Comparison of ENCODE assay signal across 8 mouse cellular contexts in the genomic region with DNA sequence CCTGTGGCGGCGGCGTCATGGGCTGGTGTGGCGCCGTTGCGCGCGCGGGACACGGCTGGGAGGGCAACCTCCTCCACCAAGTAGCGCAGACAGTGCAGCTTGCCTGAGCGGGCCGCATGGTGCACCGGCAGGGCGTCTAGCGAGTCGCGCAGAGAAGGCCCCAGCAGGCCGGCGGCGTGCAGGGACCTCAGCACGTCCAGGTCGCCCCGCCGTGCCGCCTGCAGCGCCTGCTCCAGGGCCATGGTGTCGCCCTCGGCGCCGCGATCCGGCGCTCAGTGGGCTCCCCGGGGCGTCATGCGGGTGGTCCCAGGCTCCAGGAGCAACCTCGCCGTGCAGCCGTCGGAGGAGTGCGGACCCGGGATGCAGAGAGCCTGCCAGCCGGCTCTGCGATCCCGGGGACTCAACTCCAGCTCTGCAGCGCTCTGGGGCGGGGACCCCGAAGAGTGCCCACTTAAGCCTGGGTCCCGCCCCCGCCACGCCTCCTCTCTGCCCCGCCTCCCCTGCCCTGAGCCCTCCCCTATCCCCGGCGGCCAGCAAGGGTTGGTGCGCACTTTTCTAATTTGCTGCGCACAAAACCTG. TPM values are rescaled to one million over a fixed set of nuclear protein-coding genes. Genes with fewer than 3 reads are reported as not detected.
DNase-seq lines count a peak whose midpoint lies in the region; ATAC-seq and TF ChIP-seq lines count a peak whose summit lies in the region.

TSS of gene Espn (minus strand) at position 406 of the 579 bp plus-strand sequence.

- H3K27me3 ChIP-seq in forebrain, embryonic 10.5 days (ENCODE audit: poor library complexity, severe bottlenecking), result peaks cover 96% of the 10 kb centered on the region
- peaks cover 67% of the 10 kb centered on the region for H3K27me3 ChIP-seq in hindbrain, embryonic 15.5 days
- peaks cover 71% of the 10 kb centered on the region for H3K27me3 ChIP-seq in liver, embryonic 15.5 days
- H3K27me3 ChIP-seq in neural tube, embryonic 12.5 days (replicated peaks), result peaks cover 70% of the 10 kb centered on the region

- H3K4me2 ChIP-seq in hindbrain, embryonic 15.5 days, result peak within 1 kb of the TSS; percentile 48
- H3K4me2 ChIP-seq in liver, embryonic 15.5 days, result peak within 1 kb of the TSS; percentile 78
- peak within 1 kb of the TSS; percentile 64 for H3K4me2 ChIP-seq in neural tube, embryonic 12.5 days (replicated peaks)

- peak within 1 kb of the TSS; percentile 62 for H3K4me3 ChIP-seq in gastrocnemius, adult 2 months
- peak within 1 kb of the TSS; percentile 49 for H3K4me3 ChIP-seq in forebrain, embryonic 10.5 days
- peak within 1 kb of the TSS; percentile 25 for H3K4me3 ChIP-seq in hindbrain, embryonic 15.5 days
- H3K4me3 ChIP-seq in liver, embryonic 15.5 days (replicated peaks), result peak within 1 kb of the TSS; percentile 52
- peak within 1 kb of the TSS; percentile 33 for H3K4me3 ChIP-seq in neural tube, embryonic 12.5 days

- no peaks in the 10 kb centered on the region for H3K9me3 ChIP-seq in forebrain, embryonic 10.5 days
- H3K9me3 ChIP-seq in hindbrain, embryonic 15.5 days, result no peaks in the 10 kb centered on the region
- no peaks in the 10 kb centered on the region for H3K9me3 ChIP-seq in liver, embryonic 15.5 days (replicated peaks)
- no peaks in the 10 kb centered on the region for H3K9me3 ChIP-seq in neural tube, embryonic 12.5 days

- DNase-seq in gastrocnemius, adult 2 months, result peak; percentile 58
- DNase-seq in gastrocnemius, adult 18-20 months (ENCODE audit: low spot score), result no peak
- DNase-seq in forebrain, embryonic 10.5 days (ENCODE audit: extremely low spot score, low spot score), result peak; percentile 74
- DNase-seq in urinary bladder, postnatal 25 days (ENCODE audit: low spot score), result peak; percentile 45
- DNase-seq in frontal cortex, postnatal 14 days (ENCODE audit: low spot score in 2 of 2), result no peak

- WGBS in forebrain, embryonic 10.5 days, result 1% methylated on average over 57 of the region's 57 CpGs
- WGBS in hindbrain, embryonic 15.5 days, result under 1% methylated on average over 51 of the region's 57 CpGs
- under 1% methylated on average over 57 of the region's 57 CpGs for WGBS in liver, embryonic 15.5 days (ENCODE audit: insufficient replicate concordance)
- WGBS in neural tube, embryonic 12.5 days, result under 1% methylated on average over 57 of the region's 57 CpGs

- H3K36me3 ChIP-seq in forebrain, embryonic 10.5 days (replicated peaks), result no peaks in the 10 kb centered on the region
- no peaks in the 10 kb centered on the region for H3K36me3 ChIP-seq in hindbrain, embryonic 15.5 days
- no peaks in the 10 kb centered on the region for H3K36me3 ChIP-seq in liver, embryonic 15.5 days (replicated peaks)
- H3K36me3 ChIP-seq in neural tube, embryonic 12.5 days, result no peaks in the 10 kb centered on the region

- H3K4me1 ChIP-seq in forebrain, embryonic 10.5 days, result peaks cover 22% of the 10 kb centered on the region
- H3K4me1 ChIP-seq in hindbrain, embryonic 15.5 days (replicated peaks), result peaks cover 13% of the 10 kb centered on the region
- H3K4me1 ChIP-seq in liver, embryonic 15.5 days (replicated peaks), result peaks cover 31% of the 10 kb centered on the region
- peaks cover 8% of the 10 kb centered on the region for H3K4me1 ChIP-seq in neural tube, embryonic 12.5 days

- H3K27ac ChIP-seq in gastrocnemius, adult 2 months, result no peak within 1 kb of the TSS
- H3K27ac ChIP-seq in forebrain, embryonic 10.5 days, result no peak within 1 kb of the TSS
- no peak within 1 kb of the TSS for H3K27ac ChIP-seq in hindbrain, embryonic 15.5 days (replicated peaks)
- H3K27ac ChIP-seq in liver, embryonic 15.5 days (replicated peaks), result no peak within 1 kb of the TSS
- H3K27ac ChIP-seq in neural tube, embryonic 12.5 days, result no peak within 1 kb of the TSS

- intact Hi-C loops in gastrocnemius, adult 2 months (cut with DNase I), result no loop called here

- no peak for TF ChIP-seq CTCF in gastrocnemius, adult 2 months (IDR thresholded peaks at IDR 0.05)

- ATAC-seq in hindbrain, embryonic 15.5 days (ENCODE audit: low FRiP score, low read depth), result peak; percentile 61; the same call in 1 of the 2 replicates
- peak; percentile 60 for ATAC-seq in liver, embryonic 15.5 days (ENCODE audit: insufficient read depth)
- ATAC-seq in neural tube, embryonic 12.5 days (ENCODE audit: low FRiP score, low read depth), result peak; percentile 60

- H3K9ac ChIP-seq in hindbrain, embryonic 15.5 days, result no peak within 1 kb of the TSS
- H3K9ac ChIP-seq in liver, embryonic 15.5 days, result no peak within 1 kb of the TSS
- 0 out of 2 replicates have a peak within 1 kb of the TSS, but pooled peaks have one; percentile 21 for H3K9ac ChIP-seq in neural tube, embryonic 12.5 days

RNA-seq across cellular contexts. Expression of gene Espn, which starts in this region (rescaled TPM):
- under 1 TPM; 0.13 to 0.45 TPM for total RNA-seq in gastrocnemius, adult 2 months (2021)
- total RNA-seq in gastrocnemius, adult 18-20 months (2021), result under 1 TPM; 0.36 to 0.59 TPM
- polyA plus RNA-seq in forebrain, embryonic 10.5 days (2016; fragmentation: Nextera tagmentation; extraction: Ambion mirVana), result 5.6 and 5.9 TPM in 2 replicates
- 0.29 and 0.31 TPM in 2 replicates for polyA plus RNA-seq in hindbrain, embryonic 15.5 days (2015; fragmentation: Nextera tagmentation; extraction: Ambion mirVana)
- 1.5 and 2.0 TPM in 2 replicates for polyA plus RNA-seq in liver, embryonic 15.5 days (2015; fragmentation: Nextera tagmentation; extraction: Ambion mirVana)
- polyA plus RNA-seq in neural tube, embryonic 12.5 days (2016; fragmentation: Nextera tagmentation; extraction: Ambion mirVana), result 0.32 and 0.55 TPM in 2 replicates

Comparison
In these comparisons a context has a peak if more than half of its experiments do, and no peak if none do; other contexts are left out.
1. Peak in DNase-seq and H3K4me3 ChIP-seq in gastrocnemius, adult 2 months; RNA of the gene not detected or under 1 TPM.
2. Peak in ATAC-seq, H3K4me3 ChIP-seq and H3K4me2 ChIP-seq in hindbrain, embryonic 15.5 days; RNA of the gene not detected or under 1 TPM.
3. Peak in ATAC-seq, H3K4me3 ChIP-seq, H3K9ac ChIP-seq and H3K4me2 ChIP-seq in neural tube, embryonic 12.5 days; RNA of the gene not detected or under 1 TPM.
4. DNase-seq: peak in forebrain, embryonic 10.5 days (single experiment) and urinary bladder, postnatal 25 days (single experiment); none in gastrocnemius, adult 18-20 months (single experiment) and frontal cortex, postnatal 14 days (0 of 2).
5. Peak in every context shown above with its lines, with median percentiles within 50 percentile points of each other: H3K4me3 ChIP-seq, ATAC-seq and H3K4me2 ChIP-seq.